In the genomic region with DNA sequence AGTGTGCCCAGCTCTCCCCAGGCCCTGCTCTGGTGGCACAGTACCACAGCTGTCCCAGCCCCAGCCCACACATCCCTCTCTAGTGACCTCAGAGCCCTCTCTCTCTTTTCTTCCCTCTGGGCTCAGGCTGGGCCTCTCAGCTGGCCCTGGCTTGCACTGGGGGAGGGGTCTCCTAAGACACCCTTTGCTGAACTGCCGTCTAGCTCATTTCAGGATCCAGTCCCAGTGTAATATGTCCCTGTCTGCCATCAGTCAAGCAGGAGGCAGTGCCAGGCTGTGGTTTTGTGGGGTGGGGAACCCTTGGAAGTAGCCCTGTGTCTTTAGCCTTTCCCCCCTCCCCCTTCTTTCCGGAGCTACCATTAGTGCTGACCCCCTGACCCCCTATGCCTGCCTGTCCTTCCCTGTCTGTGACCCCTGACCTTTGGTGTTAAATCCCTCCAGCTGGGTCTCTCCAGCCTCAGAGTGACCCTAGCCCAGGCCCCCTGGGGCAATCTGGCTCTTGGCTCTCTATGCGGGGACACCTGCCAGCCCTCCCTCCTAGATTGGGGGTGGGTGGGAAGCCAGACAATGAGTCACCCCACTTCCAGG, we compare ENCODE assay signal across 8 mouse cellular contexts. TPM values are rescaled to one million over a fixed set of nuclear protein-coding genes. Genes with fewer than 3 reads are reported as not detected.
DNase-seq lines count a peak whose midpoint lies in the region; ATAC-seq and TF ChIP-seq lines count a peak whose summit lies in the region.

No protein-coding gene starts in this region.

- 16% methylated on average over 3 of the region's 3 CpGs for WGBS in lung, embryonic 14.5 days
- WGBS in forebrain, embryonic 13.5 days = 5% methylated on average over 3 of the region's 3 CpGs
- 17% methylated on average over 3 of the region's 3 CpGs for WGBS in limb, embryonic 15.5 days
- 15% methylated on average over 3 of the region's 3 CpGs for WGBS in stomach, embryonic 14.5 days

- peak overlapping the region; percentile 83 for H3K4me3 ChIP-seq in lung, embryonic 14.5 days (ENCODE audit: low read depth, low read length)
- H3K4me3 ChIP-seq in forebrain, embryonic 13.5 days = peak overlapping the region; percentile 84
- H3K4me3 ChIP-seq in limb, embryonic 15.5 days = peak overlapping the region; percentile 86
- H3K4me3 ChIP-seq in stomach, embryonic 14.5 days (ENCODE audit: low read depth, low read length) = peak overlapping the region; percentile 89

- TF ChIP-seq CTCF in lung, embryonic 14.5 days (IDR thresholded peaks at IDR 0.05; ENCODE audit: low read depth) = no peak

- peak overlapping the region; percentile 88 for H3K4me2 ChIP-seq in lung, embryonic 14.5 days
- peak overlapping the region; percentile 97 for H3K4me2 ChIP-seq in forebrain, embryonic 13.5 days
- H3K4me2 ChIP-seq in limb, embryonic 15.5 days = peak overlapping the region; percentile 91
- peak overlapping the region; percentile 96 for H3K4me2 ChIP-seq in stomach, embryonic 14.5 days (replicated peaks; ENCODE audit: low read depth, low read length)

- H3K9ac ChIP-seq in lung, embryonic 14.5 days = peak overlapping the region; percentile 86
- H3K9ac ChIP-seq in forebrain, embryonic 13.5 days = peak overlapping the region; percentile 94
- peak overlapping the region; percentile 82 for H3K9ac ChIP-seq in limb, embryonic 15.5 days
- H3K9ac ChIP-seq in stomach, embryonic 14.5 days (replicated peaks; ENCODE audit: low read depth, low read length) = peak overlapping the region; percentile 88; the same call in 1 of the 2 replicates

- ATAC-seq in lung, embryonic 14.5 days (ENCODE audit: insufficient read depth) = 0 out of 2 replicates have a peak, but pooled peaks have one; percentile 5
- no peak for ATAC-seq in forebrain, embryonic 13.5 days
- no peak for ATAC-seq in limb, embryonic 15.5 days (ENCODE audit: insufficient number of reproducible peaks, low FRiP score, low TSS enrichment, low read depth)
- ATAC-seq in stomach, embryonic 14.5 days (ENCODE audit: insufficient number of reproducible peaks, insufficient read depth, low FRiP score, low read depth) = no peak

- no peaks in the 10 kb centered on the region; the same call in 1 of the 2 replicates for H3K36me3 ChIP-seq in lung, embryonic 14.5 days (ENCODE audit: insufficient read depth)
- H3K36me3 ChIP-seq in forebrain, embryonic 13.5 days (ENCODE audit: poor library complexity, severe bottlenecking) = 0 out of 2 replicates have a peak, but pooled peaks cover 3% of the 10 kb centered on the region
- H3K36me3 ChIP-seq in limb, embryonic 15.5 days = no peaks in the 10 kb centered on the region
- H3K36me3 ChIP-seq in stomach, embryonic 14.5 days (ENCODE audit: control insufficient read depth, insufficient read depth, low read length) = no peaks in the 10 kb centered on the region

- H3K4me1 ChIP-seq in lung, embryonic 14.5 days (ENCODE audit: insufficient read depth) = peaks cover 23% of the 10 kb centered on the region
- H3K4me1 ChIP-seq in forebrain, embryonic 13.5 days = peaks cover 78% of the 10 kb centered on the region
- peaks cover 85% of the 10 kb centered on the region for H3K4me1 ChIP-seq in limb, embryonic 15.5 days
- peaks cover 73% of the 10 kb centered on the region for H3K4me1 ChIP-seq in stomach, embryonic 14.5 days (ENCODE audit: control insufficient read depth, insufficient read depth, low read length)

- peak; percentile 61 for DNase-seq in lung, embryonic 14.5 days
- no peak for DNase-seq in lung, postnatal 4 days
- no peak for DNase-seq in spleen, postnatal 10 days (ENCODE audit: low spot score in 2 of 2)
- no peak for DNase-seq in cerebellum, adult 9-10 months
- no peak for DNase-seq in frontal cortex, adult 2 months (ENCODE audit: extremely low spot score in 1 of 2, low spot score in 1 of 2)

- peak overlapping the region; percentile 75; the same call in 1 of the 2 replicates for H3K27ac ChIP-seq in lung, embryonic 14.5 days (ENCODE audit: low read depth)
- peak overlapping the region; percentile 94 for H3K27ac ChIP-seq in forebrain, embryonic 13.5 days
- peak overlapping the region; percentile 96 for H3K27ac ChIP-seq in limb, embryonic 15.5 days
- peak overlapping the region; percentile 92; the same call in 1 of the 2 replicates for H3K27ac ChIP-seq in stomach, embryonic 14.5 days (ENCODE audit: low read length)

- H3K9me3 ChIP-seq in lung, embryonic 14.5 days (ENCODE audit: low read depth, low read length) = no peaks in the 10 kb centered on the region
- no peaks in the 10 kb centered on the region for H3K9me3 ChIP-seq in forebrain, embryonic 13.5 days (replicated peaks)
- no peaks in the 10 kb centered on the region for H3K9me3 ChIP-seq in limb, embryonic 15.5 days
- H3K9me3 ChIP-seq in stomach, embryonic 14.5 days (ENCODE audit: control insufficient read depth, low read depth, low read length) = no peaks in the 10 kb centered on the region

- no peaks in the 10 kb centered on the region for H3K27me3 ChIP-seq in lung, embryonic 14.5 days (ENCODE audit: insufficient read depth, low read length)
- H3K27me3 ChIP-seq in forebrain, embryonic 13.5 days = no peaks in the 10 kb centered on the region
- no peaks in the 10 kb centered on the region for H3K27me3 ChIP-seq in limb, embryonic 15.5 days
- no peaks in the 10 kb centered on the region for H3K27me3 ChIP-seq in stomach, embryonic 14.5 days (ENCODE audit: control insufficient read depth, insufficient read depth, low read length)

RNA-seq across cellular contexts. Expression of a gene that starts 1.7 kb away (rescaled TPM):
- 24.4 and 29.2 TPM in 2 replicates for polyA plus RNA-seq in lung, embryonic 14.5 days (2014; fragmentation: Nextera tagmentation; extraction: Ambion mirVana)
- 16.7 and 19.4 TPM in 2 replicates for polyA plus RNA-seq in forebrain, embryonic 13.5 days (2015; fragmentation: Nextera tagmentation; extraction: Ambion mirVana)
- polyA plus RNA-seq in limb, embryonic 15.5 days (2015; fragmentation: Nextera tagmentation; extraction: Ambion mirVana) = 31.7 and 34.9 TPM in 2 replicates
- polyA plus RNA-seq in stomach, embryonic 14.5 days (2014; fragmentation: Nextera tagmentation; extraction: Ambion mirVana) = 31.0 and 34.7 TPM in 2 replicates
- 17.9 and 19.1 TPM in 2 replicates for polyA plus RNA-seq in frontal cortex, adult 2 months (2012; rRNA removed)

RNA-seq across cellular contexts. Expression of a gene that starts 28.6 kb away (rescaled TPM):
- 81.9 and 86.3 TPM in 2 replicates for polyA plus RNA-seq in lung, embryonic 14.5 days (2014; fragmentation: Nextera tagmentation; extraction: Ambion mirVana)
- polyA plus RNA-seq in forebrain, embryonic 13.5 days (2015; fragmentation: Nextera tagmentation; extraction: Ambion mirVana) = 142 and 149 TPM in 2 replicates
- polyA plus RNA-seq in limb, embryonic 15.5 days (2015; fragmentation: Nextera tagmentation; extraction: Ambion mirVana) = 75.8 and 83.1 TPM in 2 replicates
- 84.7 and 85.5 TPM in 2 replicates for polyA plus RNA-seq in stomach, embryonic 14.5 days (2014; fragmentation: Nextera tagmentation; extraction: Ambion mirVana)
- 95.5 and 119 TPM in 2 replicates for polyA plus RNA-seq in frontal cortex, adult 2 months (2012; rRNA removed)

RNA-seq across cellular contexts. Expression of a gene that starts 36.6 kb away (rescaled TPM):
- 23.0 and 24.1 TPM in 2 replicates for polyA plus RNA-seq in lung, embryonic 14.5 days (2014; fragmentation: Nextera tagmentation; extraction: Ambion mirVana)
- 15.7 and 17.3 TPM in 2 replicates for polyA plus RNA-seq in forebrain, embryonic 13.5 days (2015; fragmentation: Nextera tagmentation; extraction: Ambion mirVana)
- polyA plus RNA-seq in limb, embryonic 15.5 days (2015; fragmentation: Nextera tagmentation; extraction: Ambion mirVana) = 20.4 and 20.7 TPM in 2 replicates
- polyA plus RNA-seq in stomach, embryonic 14.5 days (2014; fragmentation: Nextera tagmentation; extraction: Ambion mirVana) = 24.9 and 25.7 TPM in 2 replicates
- 6.9 and 7.2 TPM in 2 replicates for polyA plus RNA-seq in frontal cortex, adult 2 months (2012; rRNA removed)

RNA-seq across cellular contexts. Expression of a gene that starts 43.5 kb away (rescaled TPM):
- polyA plus RNA-seq in lung, embryonic 14.5 days (2014; fragmentation: Nextera tagmentation; extraction: Ambion mirVana) = 23.1 and 23.5 TPM in 2 replicates
- polyA plus RNA-seq in forebrain, embryonic 13.5 days (2015; fragmentation: Nextera tagmentation; extraction: Ambion mirVana) = 2.3 and 2.7 TPM in 2 replicates
- polyA plus RNA-seq in limb, embryonic 15.5 days (2015; fragmentation: Nextera tagmentation; extraction: Ambion mirVana) = 41.5 and 45.1 TPM in 2 replicates
- 17.5 and 20.4 TPM in 2 replicates for polyA plus RNA-seq in stomach, embryonic 14.5 days (2014; fragmentation: Nextera tagmentation; extraction: Ambion mirVana)
- polyA plus RNA-seq in frontal cortex, adult 2 months (2012; rRNA removed) = 5.9 and 6.9 TPM in 2 replicates

RNA-seq across cellular contexts. Expression of a gene that starts 43.6 kb away (rescaled TPM):
- polyA plus RNA-seq in lung, embryonic 14.5 days (2014; fragmentation: Nextera tagmentation; extraction: Ambion mirVana) = 58.7 and 59.3 TPM in 2 replicates
- 48.0 and 53.2 TPM in 2 replicates for polyA plus RNA-seq in forebrain, embryonic 13.5 days (2015; fragmentation: Nextera tagmentation; extraction: Ambion mirVana)
- 60.5 and 65.1 TPM in 2 replicates for polyA plus RNA-seq in limb, embryonic 15.5 days (2015; fragmentation: Nextera tagmentation; extraction: Ambion mirVana)
- polyA plus RNA-seq in stomach, embryonic 14.5 days (2014; fragmentation: Nextera tagmentation; extraction: Ambion mirVana) = 57.8 and 61.6 TPM in 2 replicates
- 51.2 and 51.9 TPM in 2 replicates for polyA plus RNA-seq in frontal cortex, adult 2 months (2012; rRNA removed)
